Mouse (Mus musculus) embryonic facial prominence, embryonic 11.5 days (tissue): ENCODE results near the gene Rarb. TPM values are rescaled to one million over a fixed set of nuclear protein-coding genes. Genes with fewer than 3 reads are reported as not detected.
A peak's percentile ranks its signal among the peaks of the same experiment; 100 is the strongest.

Experiments used
- ATAC-seq: fragments of 200-750 bp; cut with Nextera tagmentation; replicated peaks from 2 replicates; pipeline ENCODE4 v1.8.0; 2017; ENCODE audit warnings: low read depth; ENCODE audit not compliant: insufficient number of reproducible peaks, low FRiP score, low TSS enrichment
- DNase-seq: peaks from one replicate; pipeline ENCODE4 v3.0.0-alpha.2; 2015; ENCODE audit warnings: low spot score
- H3K27ac ChIP-seq: fragments of 300-500 bp; sonication (generic); replicated peaks from 2 replicates; pipeline ENCODE4 v1.5.1; 2014; ENCODE audit warnings: mild to moderate bottlenecking, low read depth, low read length, control low read depth
- H3K27me3 ChIP-seq: fragments of 300-500 bp; sonication (generic); 2 replicates; pipeline ENCODE4 v1.6.1; 2014; ENCODE audit warnings: mild to moderate bottlenecking, low read length, moderate library complexity, mixed read lengths; ENCODE audit not compliant: control insufficient read depth, insufficient read depth
- H3K36me3 ChIP-seq: fragments of 300-500 bp; sonication (generic); replicated peaks from 2 replicates; pipeline ENCODE4 v1.6.1; 2014; ENCODE audit warnings: low read depth, mild to moderate bottlenecking, low read length, moderate library complexity, mixed read lengths; ENCODE audit not compliant: control insufficient read depth, insufficient read depth
- H3K4me1 ChIP-seq: fragments of 300-500 bp; sonication (generic); 2 replicates; pipeline ENCODE4 v1.6.1; 2014; ENCODE audit warnings: low read length, mixed read lengths; ENCODE audit not compliant: control insufficient read depth, insufficient read depth
- H3K4me2 ChIP-seq: fragments of 300-500 bp; sonication (generic); 2 replicates; pipeline ENCODE4 v1.6.1; 2014; ENCODE audit warnings: low read depth, mild to moderate bottlenecking, control low read depth, low read length, moderate library complexity
- H3K4me3 ChIP-seq: fragments of 300-500 bp; sonication (generic); 2 replicates; pipeline ENCODE4 v1.5.1; 2014; ENCODE audit warnings: low read depth, low read length, control low read depth
- H3K9ac ChIP-seq: fragments of 300-500 bp; sonication (generic); replicated peaks from 2 replicates; pipeline ENCODE4 v1.6.1; 2014; ENCODE audit warnings: mild to moderate bottlenecking, control low read depth, low read length
- H3K9me3 ChIP-seq: fragments of 300-500 bp; sonication (generic); replicated peaks from 2 replicates; pipeline ENCODE4 v1.6.1; 2016; ENCODE audit warnings: mild to moderate bottlenecking, low read length, inconsistent platforms, mixed read lengths; ENCODE audit not compliant: control insufficient read depth
- WGBS: fragments of 180-500 bp; shearing (Covaris S2); extraction: QIAGEN DNeasy Blood & Tissue Kit; methylation state at CpG from one replicate; pipeline ENCODE4 v1.1.7; 2014; 5-methylcytosine and 5-hydroxymethylcytosine counted together
- polyA plus RNA-seq: library from polyadenylated mRNA; unstranded; fragments of >200 nt; fragmentation: Nextera tagmentation; extraction: Ambion mirVana; gene quantifications from 2 replicates; pipeline ENCODE4 v1.2.1, GENCODE M21; 2014

The Rarb gene
- 35.5 and 40.2 TPM in 2 replicates for polyA plus RNA-seq

DNA sequence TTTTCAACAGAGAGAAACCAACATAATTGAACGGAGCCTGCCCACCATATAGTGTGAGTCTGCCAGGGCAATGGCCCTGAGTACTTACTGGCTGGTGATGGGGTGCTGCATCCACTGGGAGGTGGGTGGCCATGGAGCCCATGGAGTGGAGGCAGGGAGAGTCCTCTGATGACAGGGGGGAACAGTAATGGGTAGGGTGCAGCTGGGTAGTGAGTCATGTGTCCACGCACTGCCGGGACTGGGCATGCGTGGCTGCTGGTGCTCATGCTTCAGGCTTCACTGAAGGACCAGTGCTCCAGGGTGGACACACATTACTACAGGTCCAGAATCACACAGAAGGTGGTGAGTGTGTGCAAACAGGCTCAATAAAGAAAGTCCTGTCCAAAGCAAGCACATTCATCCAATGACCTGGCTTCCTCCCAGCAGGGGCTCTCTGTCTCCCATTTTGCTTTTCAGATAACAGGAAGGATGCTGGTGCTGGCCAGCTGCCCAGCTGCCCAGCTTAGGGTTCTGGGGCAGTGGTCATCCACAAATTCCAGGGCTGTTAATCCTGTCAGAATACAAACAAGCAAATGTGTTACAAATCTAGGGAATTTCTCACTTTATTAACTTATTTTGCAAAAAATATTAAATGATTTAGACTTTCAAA is at the start of gene Rarb:
Gene Rarb, minus strand, starts transcription at position 555 of the 649 bp plus-strand sequence.
- Histone ChIP-seq H3K36me3 (no peaks in the 10 kb centered on the region), H3K9ac (no peak within 1 kb of the TSS), H3K27ac (no peak within 1 kb of the TSS), H3K27me3 (no peaks in the 10 kb centered on the region), H3K4me2 (no peak within 1 kb of the TSS), H3K4me1 (no peaks in the 10 kb centered on the region), H3K9me3 (no peaks in the 10 kb centered on the region), H3K4me3 (no peak within 1 kb of the TSS)
- DNase-seq: no peak
- 87% methylated on average over 4 of the region's 4 CpGs for WGBS
- no peak for ATAC-seq

DNA sequence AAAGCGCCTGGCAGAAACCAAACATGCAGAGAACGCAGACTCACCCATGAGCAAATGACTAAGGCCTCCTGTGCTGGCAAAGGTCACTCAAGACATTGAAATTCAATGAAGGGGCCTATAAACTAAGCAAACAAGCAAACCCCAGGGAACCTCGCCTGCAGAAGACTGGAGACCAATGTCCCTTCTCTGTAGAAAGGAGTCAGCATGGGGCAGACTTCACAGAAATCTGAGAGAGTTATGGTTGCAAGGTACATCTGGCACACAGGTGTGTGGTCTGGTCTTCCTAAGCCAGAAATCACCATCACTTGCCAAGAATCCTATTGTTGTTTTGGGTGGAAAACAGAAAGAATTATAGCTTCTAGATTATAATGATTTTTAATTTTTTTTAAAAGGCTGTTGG is 23.1 kb upstream of the Rarb start:
- Histone ChIP-seq H3K9ac (no peak overlapping the region), H3K9me3 (no peaks in the 10 kb centered on the region), H3K4me2 (no peak overlapping the region), H3K4me3 (no peak overlapping the region), H3K27me3 (no peaks in the 10 kb centered on the region), H3K27ac (no peak overlapping the region), H3K36me3 (no peaks in the 10 kb centered on the region), H3K4me1 (no peaks in the 10 kb centered on the region)
- 65% methylated on average over 3 of the region's 3 CpGs for WGBS
- DNase-seq (no peak), ATAC-seq (no peak)

DNA sequence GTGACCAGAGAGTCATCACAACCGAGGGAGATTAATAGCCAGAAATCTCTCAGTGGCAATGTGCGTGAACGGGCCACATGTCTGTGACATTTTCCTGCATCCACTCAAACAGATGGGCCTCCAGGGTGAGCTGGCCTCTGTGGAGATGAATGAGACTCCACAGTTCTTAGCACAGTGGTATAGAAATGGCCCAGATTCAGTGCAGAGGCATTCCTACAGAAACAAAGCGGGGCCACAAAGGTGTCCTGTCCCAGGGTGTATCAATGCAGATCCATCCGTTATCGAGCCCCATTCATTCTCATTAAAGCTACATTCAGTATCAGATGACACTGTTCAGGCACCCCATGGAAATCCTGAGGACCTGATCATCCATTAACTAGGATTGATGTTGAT is 22.6 kb upstream of the Rarb start:
- Histone ChIP-seq H3K9ac (no peak overlapping the region), H3K4me2 (no peak overlapping the region), H3K4me1 (no peaks in the 10 kb centered on the region), H3K27me3 (no peaks in the 10 kb centered on the region), H3K9me3 (no peaks in the 10 kb centered on the region), H3K27ac (no peak overlapping the region), H3K4me3 (no peak overlapping the region), H3K36me3 (no peaks in the 10 kb centered on the region)
- 69% methylated on average over 6 of the region's 6 CpGs for WGBS
- no peak for DNase-seq
- 0 out of 2 replicates have a peak, but pooled peaks have one; percentile 44 for ATAC-seq

DNA sequence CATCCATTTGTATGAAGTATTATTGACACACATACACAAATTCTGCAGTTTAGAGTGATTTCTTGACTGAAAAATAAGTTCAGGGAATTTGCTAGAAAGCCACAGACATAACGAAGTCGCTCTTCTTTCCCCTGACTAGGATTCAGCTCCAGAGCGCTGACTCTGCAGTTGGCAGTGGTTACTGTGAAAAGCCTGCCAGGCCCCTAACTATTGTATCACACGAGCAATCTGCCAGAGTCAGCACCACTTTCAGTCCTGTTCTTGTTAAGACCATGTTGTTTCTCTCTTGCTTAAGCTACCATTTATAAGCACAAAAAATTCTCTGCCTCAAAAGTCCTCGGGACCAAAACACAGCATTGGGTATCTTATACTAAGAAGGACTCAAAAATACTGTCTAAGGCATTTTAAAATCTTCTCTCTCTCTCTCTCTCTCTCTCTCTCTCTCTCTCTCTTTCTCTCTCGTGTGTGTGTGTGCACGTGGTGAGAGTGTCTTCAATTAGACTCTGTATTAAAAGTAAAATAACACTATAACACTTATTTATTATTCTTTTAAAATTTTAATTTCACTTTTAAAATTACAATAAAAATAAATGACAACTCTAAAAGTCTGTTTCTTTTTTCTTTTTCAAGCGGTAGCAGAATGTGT is 22.1 kb upstream of the Rarb start:
- H3K4me1 ChIP-seq: no peaks in the 10 kb centered on the region
- DNase-seq: no peak
- no peaks in the 10 kb centered on the region for H3K9me3 ChIP-seq
- no peaks in the 10 kb centered on the region for H3K36me3 ChIP-seq
- H3K9ac ChIP-seq: no peak overlapping the region
- H3K27ac ChIP-seq: no peak overlapping the region
- no peak overlapping the region for H3K4me3 ChIP-seq
- H3K4me2 ChIP-seq: no peak overlapping the region
- no peaks in the 10 kb centered on the region for H3K27me3 ChIP-seq
- 63% methylated on average over 8 of the region's 8 CpGs for WGBS
- ATAC-seq: no peak

DNA sequence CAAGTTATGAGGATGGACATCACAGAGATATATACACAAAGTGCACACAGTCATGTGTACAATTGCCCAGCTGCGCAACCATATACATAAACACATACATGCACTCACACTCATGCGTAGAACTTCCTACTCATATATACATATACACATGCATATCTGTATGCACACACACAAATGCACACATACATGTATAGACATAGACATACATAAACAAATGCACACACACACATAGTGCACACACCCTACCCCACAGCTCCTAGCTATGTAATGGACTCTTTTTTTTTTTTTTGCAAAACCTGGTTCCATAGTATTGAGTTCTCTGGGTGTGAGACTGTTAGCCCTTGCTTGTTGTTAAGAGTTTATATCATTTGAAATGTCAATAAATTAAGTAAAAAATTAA is 21.2 kb upstream of the Rarb start:
- 93% methylated on average over 2 of the region's 2 CpGs for WGBS
- no peaks in the 10 kb centered on the region for H3K9me3 ChIP-seq

DNA sequence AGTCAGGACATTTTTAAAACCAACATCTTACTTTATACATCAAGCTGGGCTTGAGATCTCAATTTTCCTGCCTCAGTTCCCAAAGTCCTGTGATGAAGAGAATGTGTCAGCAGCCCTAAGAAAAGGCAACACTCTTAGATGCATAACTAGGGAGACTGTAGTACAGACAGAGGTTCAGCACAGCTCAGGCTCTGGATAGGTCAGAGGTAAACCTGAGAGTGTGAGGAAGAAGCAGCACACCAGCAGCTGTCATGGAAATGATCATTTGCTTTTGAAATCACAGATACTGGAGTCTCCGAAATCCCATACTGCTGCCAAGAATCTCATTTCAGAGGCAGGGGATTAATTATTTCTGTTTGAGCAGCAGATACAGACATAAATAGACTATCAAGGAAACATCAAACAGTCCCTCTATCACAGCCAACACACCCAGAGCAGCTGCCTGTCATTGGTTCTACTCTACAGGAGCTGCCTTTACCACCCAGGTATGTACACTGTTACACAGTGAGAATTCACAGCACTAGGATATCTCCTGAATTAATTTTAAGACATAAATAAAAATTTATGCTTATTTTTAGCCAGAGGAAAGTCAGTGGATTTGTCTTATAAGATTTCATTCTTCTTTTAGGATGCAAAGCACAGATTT is 3.7 kb downstream of the Rarb start:
- ATAC-seq (no peak), DNase-seq (no peak)
- Histone ChIP-seq H3K4me1 (no peaks in the 10 kb centered on the region), H3K27me3 (no peaks in the 10 kb centered on the region), H3K4me2 (no peak overlapping the region), H3K27ac (no peak overlapping the region), H3K36me3 (no peaks in the 10 kb centered on the region), H3K9me3 (no peaks in the 10 kb centered on the region), H3K9ac (no peak overlapping the region), H3K4me3 (no peak overlapping the region)
- 73% methylated on average over 1 of the region's 1 CpGs for WGBS

More for the DNA sequence above, 21.2 kb upstream of the Rarb start:
- H3K27me3 ChIP-seq: no peaks in the 10 kb centered on the region
- no peak for ATAC-seq
- no peak overlapping the region for H3K27ac ChIP-seq
- no peak overlapping the region for H3K9ac ChIP-seq
- no peaks in the 10 kb centered on the region for H3K4me1 ChIP-seq
- H3K36me3 ChIP-seq: no peaks in the 10 kb centered on the region
- H3K4me3 ChIP-seq: no peak overlapping the region
- no peak overlapping the region for H3K4me2 ChIP-seq
- no peak for DNase-seq

DNA sequence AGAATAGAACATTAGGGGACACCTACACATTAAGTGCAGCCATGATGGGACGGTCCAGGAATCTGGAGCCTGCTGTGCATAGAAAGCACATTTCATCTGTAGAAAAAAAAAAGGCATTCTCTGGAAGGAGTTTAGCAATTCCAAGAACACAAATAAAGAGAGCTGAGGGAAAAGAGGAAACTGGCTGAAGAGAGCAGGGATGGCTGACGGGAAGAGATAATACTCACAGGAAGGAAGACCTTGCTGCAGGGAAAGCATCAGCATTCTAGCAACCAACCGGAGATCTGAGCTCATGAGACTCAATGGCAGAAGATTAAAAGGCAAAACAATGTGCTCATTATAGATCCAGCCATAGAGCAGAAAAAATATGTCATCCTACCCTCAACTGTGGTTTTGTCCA is 12.8 kb downstream of the Rarb start:
- WGBS: 86% methylated on average over 3 of the region's 3 CpGs
- no peak overlapping the region for H3K4me3 ChIP-seq
- no peaks in the 10 kb centered on the region for H3K9me3 ChIP-seq
- H3K27me3 ChIP-seq: no peaks in the 10 kb centered on the region
- no peak for DNase-seq
- no peaks in the 10 kb centered on the region for H3K4me1 ChIP-seq
- no peak overlapping the region for H3K4me2 ChIP-seq
- no peak overlapping the region for H3K9ac ChIP-seq
- ATAC-seq: no peak
- no peak overlapping the region for H3K27ac ChIP-seq
- no peaks in the 10 kb centered on the region for H3K36me3 ChIP-seq

DNA sequence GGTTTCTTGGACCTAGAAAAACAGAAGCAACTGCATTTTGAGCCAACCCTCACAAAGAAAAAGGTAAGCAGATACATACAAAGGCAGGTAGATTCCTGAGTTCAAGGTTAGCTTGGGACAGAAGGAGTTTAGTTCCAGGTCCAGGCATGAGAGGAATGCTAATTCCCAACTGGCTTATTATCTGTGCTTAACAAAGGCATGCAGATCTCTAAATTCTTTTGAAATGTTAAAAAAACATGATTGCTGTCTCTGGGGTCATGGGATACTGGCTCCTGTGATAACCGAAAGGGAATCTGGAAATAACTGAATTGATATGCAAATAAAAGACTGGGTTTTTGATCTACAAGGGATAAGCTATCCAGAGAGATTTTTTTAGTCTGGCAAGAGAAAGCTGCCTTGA is 28.8 kb downstream of the Rarb start:
- no peak overlapping the region for H3K9ac ChIP-seq
- no peaks in the 10 kb centered on the region for H3K36me3 ChIP-seq
- H3K4me2 ChIP-seq: no peak overlapping the region
- no peaks in the 10 kb centered on the region for H3K9me3 ChIP-seq
- ATAC-seq: no peak
- no peaks in the 10 kb centered on the region for H3K27me3 ChIP-seq
- DNase-seq: no peak
- H3K4me3 ChIP-seq: no peak overlapping the region
- H3K4me1 ChIP-seq: no peaks in the 10 kb centered on the region
- H3K27ac ChIP-seq: no peak overlapping the region
- 74% methylated on average over 1 of the region's 1 CpGs for WGBS
